Mouse (Mus musculus) adrenal gland, postnatal 0 days (tissue): Measurements from ENCODE around the gene Porcn. TPM values are rescaled to one million over a fixed set of nuclear protein-coding genes. Genes with fewer than 3 reads are reported as not detected.

Source experiments
- polyA plus RNA-seq: library from polyadenylated mRNA; unstranded; fragments of >200 nt; fragmentation: Nextera tagmentation; extraction: Ambion mirVana; gene quantifications from 2 replicates; pipeline ENCODE4 v1.2.1, GENCODE M21; 2015

Porcn gene
- 6.6 and 7.5 TPM in 2 replicates for polyA plus RNA-seq

GRCm38 (mm10) chrX:8206015-8206693, at the start of gene Porcn:
TSS of gene Porcn (minus strand) at chrX:8206525.

GRCm38 (mm10) chrX:8252334-8253285, 46.3 kb upstream of the Porcn start, which contains the start of gene Ftsj1:
TSS of gene Ftsj1 (minus strand) at chrX:8252406.

GRCm38 (mm10) chrX:8193419-8193723, 13.0 kb downstream of the Porcn start, which contains the start of gene Ebp:
TSS of gene Ebp (minus strand) at chrX:8193512.

GRCm38 (mm10) chrX:8175504-8176385, 30.6 kb downstream of the Porcn start, which contains the start of gene Tbc1d25:
TSS of gene Tbc1d25 (minus strand) at chrX:8176181.

GRCm38 (mm10) chrX:8145153-8145991, 61.0 kb downstream of the Porcn start, which contains the start of gene Rbm3:
TSS of gene Rbm3 (minus strand) at chrX:8145880.

Other genes starting within 250 kb of the Porcn start
- 2.4 and 5.5 TPM in 2 replicates for gene Gata1, start 228.5 kb downstream of the Porcn start, polyA plus RNA-seq
- gene Glod5, start 188.0 kb downstream of the Porcn start, polyA plus RNA-seq = 0.21 TPM in 1 of 2 replicates, not detected in the other
- 14.9 and 17.8 TPM in 2 replicates for gene Suv39h1, start 131.8 kb downstream of the Porcn start, polyA plus RNA-seq
- gene Was, start 116.0 kb downstream of the Porcn start, polyA plus RNA-seq = 0.55 and 0.75 TPM in 2 replicates
- 16.7 and 20.3 TPM in 2 replicates for gene Wdr13, start 73.6 kb downstream of the Porcn start, polyA plus RNA-seq
- 544 and 678 TPM in 2 replicates for gene Rbm3, start 60.6 kb downstream of the Porcn start, polyA plus RNA-seq
- gene Tbc1d25, start 30.3 kb downstream of the Porcn start, polyA plus RNA-seq = 6.7 and 6.8 TPM in 2 replicates
- 34.7 and 50.8 TPM in 2 replicates for gene Ebp, start 13.0 kb downstream of the Porcn start, polyA plus RNA-seq
- gene Ftsj1, start 45.9 kb upstream of the Porcn start, polyA plus RNA-seq = 22.2 and 27.2 TPM in 2 replicates
- 1.3 and 3.9 TPM in 2 replicates for gene Slc38a5, start 64.6 kb upstream of the Porcn start, polyA plus RNA-seq
- not detected in 2 replicates for gene Ssxb10, start 120.9 kb upstream of the Porcn start, polyA plus RNA-seq
- gene Ssxb9, start 160.5 kb upstream of the Porcn start, polyA plus RNA-seq = not detected in 2 replicates
- gene Ssxb1, start 206.8 kb upstream of the Porcn start, polyA plus RNA-seq = not detected in 2 replicates